Mouse (Mus musculus): ENCODE measurements around the gene Nsun6.

The Nsun6 gene

GRCm38 (mm10) chr2:14992531-14992930, 62.3 kb downstream of the Nsun6 start:
- DNase-seq (ENCODE audit: low read depth, low spot score), result no peak

GRCm38 (mm10) chr2:14989350-14989749, 65.5 kb downstream of the Nsun6 start:
- DNase-seq (ENCODE audit: low read depth, low spot score), result no peak

GRCm38 (mm10) chr2:14988451-14988850, 66.4 kb downstream of the Nsun6 start:
- no peak for DNase-seq (ENCODE audit: low read depth, low spot score)

GRCm38 (mm10) chr2:14984029-14984428, 70.8 kb downstream of the Nsun6 start:
- DNase-seq (ENCODE audit: low read depth, low spot score), result no peak

GRCm38 (mm10) chr2:14961493-14961892, 93.4 kb downstream of the Nsun6 start:
- DNase-seq (ENCODE audit: low read depth, low spot score), result no peak

GRCm38 (mm10) chr2:14960963-14961488, 93.8 kb downstream of the Nsun6 start:
- DNase-seq (ENCODE audit: low read depth, low spot score), result no peak

- DNase-seq (ENCODE audit: low read depth, low spot score), result no peak
Measured at GRCm38 (mm10) chr2:14953090-14953489, 101.8 kb downstream of the Nsun6 start.
